Mouse (Mus musculus): ENCODE results near the gene Ccdc28b.
A peak's percentile ranks its signal among the peaks of the same experiment; 100 is the strongest.

DNA sequence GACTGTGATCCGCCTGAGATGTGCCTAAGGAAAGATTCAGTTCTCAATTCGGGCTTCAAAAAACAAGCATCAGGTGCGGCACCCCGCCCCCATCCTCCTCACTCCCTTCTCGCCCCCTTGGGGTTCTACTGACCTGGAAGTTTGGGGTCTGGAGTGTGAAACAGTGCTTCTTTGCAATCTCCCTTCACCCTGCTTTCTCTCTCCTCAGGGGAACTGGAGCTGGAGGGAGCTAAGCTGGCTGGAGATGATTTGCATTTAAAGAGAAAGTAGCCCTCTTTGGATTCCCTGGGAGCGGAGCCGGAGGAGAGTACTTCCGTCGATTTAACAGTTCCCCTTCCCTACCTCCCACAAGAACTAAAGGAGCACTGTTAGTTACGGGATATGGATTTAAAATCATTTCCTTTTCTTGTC is at the start of gene Ccdc28b:
- TF ChIP-seq CTCF (IDR thresholded peaks at IDR 0.05; ENCODE audit: insufficient read depth, low read length), result no peak
- peak; percentile 42; the same call in 1 of the 2 replicates for TF ChIP-seq POLR2A (IDR thresholded peaks at IDR 0.05; ENCODE audit: borderline replicate concordance, extremely low read depth, low read depth, low read length)

Measured in lung, adult 2 months (tissue).